Mouse (Mus musculus) liver, postnatal 0 days (tissue): ENCODE data around the gene Usp20. TPM values are rescaled to one million over a fixed set of nuclear protein-coding genes. Genes with fewer than 3 reads are reported as not detected.
"Not testable (repeated sequence)": the region's sequence is repeated elsewhere in the genome, so short reads cannot be mapped to it uniquely, and the experiment has no call there.

Experiments
- ATAC-seq: fragments of 200-750 bp; cut with Nextera tagmentation; 2 replicates; pipeline ENCODE4 v1.8.0; 2017; ENCODE audit warnings: mild to moderate bottlenecking, moderate library complexity
- DNase-seq: peaks from one replicate; pipeline ENCODE4 v3.0.0-alpha.2; 2016
- H3K27ac ChIP-seq: fragments of 300-500 bp; sonication (generic); 2 replicates; pipeline ENCODE4 v1.5.1; 2014; ENCODE audit warnings: antibody characterized with exemption, moderate library complexity, mild to moderate bottlenecking, low read depth
- H3K27me3 ChIP-seq: fragments of 300-500 bp; sonication (generic); 2 replicates; pipeline ENCODE4 v1.6.1; 2014; ENCODE audit warnings: low read length, control low read depth, mixed read lengths; ENCODE audit not compliant: insufficient read depth
- H3K36me3 ChIP-seq: fragments of 300-500 bp; sonication (generic); replicated peaks from 2 replicates; pipeline ENCODE4 v1.6.1; 2014; ENCODE audit warnings: mild to moderate bottlenecking, control low read depth, low read length, moderate library complexity, mixed read lengths; ENCODE audit not compliant: insufficient read depth
- H3K4me1 ChIP-seq: fragments of 300-500 bp; sonication (generic); 2 replicates; pipeline ENCODE4 v1.6.1; 2014; ENCODE audit warnings: antibody characterized with exemption, mild to moderate bottlenecking, control low read depth; ENCODE audit not compliant: insufficient read depth
- H3K4me2 ChIP-seq: fragments of 300-500 bp; sonication (generic); 2 replicates; pipeline ENCODE4 v1.6.1; 2014; ENCODE audit warnings: low read depth, mild to moderate bottlenecking, low read length, moderate library complexity, mixed read lengths
- H3K4me3 ChIP-seq: fragments of 300-500 bp; sonication (generic); 2 replicates; pipeline ENCODE4 v1.5.1; 2014; ENCODE audit warnings: low read depth, low read length
- H3K9ac ChIP-seq: fragments of 300-500 bp; sonication (generic); replicated peaks from 2 replicates; pipeline ENCODE4 v1.6.1; 2014; ENCODE audit warnings: mild to moderate bottlenecking, moderate library complexity
- H3K9me3 ChIP-seq: fragments of 300-500 bp; sonication (generic); 2 replicates; pipeline ENCODE4 v1.6.1; 2016; ENCODE audit warnings: mild to moderate bottlenecking, control low read depth, low read length, mixed read lengths
- CTCF ChIP-seq: sonication (generic); IDR thresholded peaks from 2 replicates; pipeline ENCODE4 v1.5.1; 2016; ENCODE audit warnings: antibody characterized with exemption, low read depth
- EP300 ChIP-seq: IDR thresholded peaks from 2 replicates; pipeline ENCODE4 v1.6.1; 2016; ENCODE audit warnings: antibody characterized with exemption, low read depth, mild to moderate bottlenecking
- WGBS: fragments of 180-500 bp; shearing (Covaris S2); extraction: QIAGEN DNeasy Blood & Tissue Kit; methylation state at CpG from one replicate; pipeline ENCODE4 v1.1.7; 2014; ENCODE audit not compliant: insufficient replicate concordance; 5-methylcytosine and 5-hydroxymethylcytosine counted together
- polyA plus RNA-seq: library from polyadenylated mRNA; unstranded; fragments of >200 nt; fragmentation: Nextera tagmentation; extraction: Ambion mirVana; gene quantifications from 2 replicates; pipeline ENCODE4 v1.2.1, GENCODE M21; 2015

The Usp20 gene
- polyA plus RNA-seq, 1 experiment from 2014 or later: 3.5 TPM

DNA sequence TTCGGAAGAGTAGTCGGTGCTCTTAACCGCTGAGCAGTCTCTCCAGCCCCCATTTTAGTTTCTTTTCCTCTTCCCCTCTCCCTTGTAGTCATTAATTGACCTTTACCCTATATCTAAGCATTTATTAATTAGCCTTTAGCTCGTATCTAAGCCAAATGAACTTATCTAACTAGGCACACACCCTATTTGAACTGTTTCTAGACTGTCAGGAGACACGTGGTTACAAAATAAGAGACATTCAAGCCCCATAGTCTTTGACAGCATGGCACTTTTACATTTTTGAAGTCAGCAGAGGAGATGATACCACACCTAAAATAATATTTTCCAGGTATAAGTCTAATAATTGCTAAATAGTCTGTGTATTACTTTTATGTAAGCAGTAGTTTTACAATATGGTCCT lies 40.5 kb upstream of the Usp20 start:
- no peak overlapping the region for H3K9ac ChIP-seq
- no peak overlapping the region for H3K4me3 ChIP-seq
- no peak overlapping the region for H3K27ac ChIP-seq
- WGBS: 63% methylated on average over 5 of the region's 5 CpGs
- no peaks in the 10 kb centered on the region for H3K9me3 ChIP-seq
- DNase-seq: no peak
- TF ChIP-seq CTCF: no peak
- no peak for TF ChIP-seq EP300
- ATAC-seq: no peak
- H3K36me3 ChIP-seq: no peaks in the 10 kb centered on the region
- no peaks in the 10 kb centered on the region for H3K4me1 ChIP-seq
- no peaks in the 10 kb centered on the region for H3K27me3 ChIP-seq
- H3K4me2 ChIP-seq: no peak overlapping the region

DNA sequence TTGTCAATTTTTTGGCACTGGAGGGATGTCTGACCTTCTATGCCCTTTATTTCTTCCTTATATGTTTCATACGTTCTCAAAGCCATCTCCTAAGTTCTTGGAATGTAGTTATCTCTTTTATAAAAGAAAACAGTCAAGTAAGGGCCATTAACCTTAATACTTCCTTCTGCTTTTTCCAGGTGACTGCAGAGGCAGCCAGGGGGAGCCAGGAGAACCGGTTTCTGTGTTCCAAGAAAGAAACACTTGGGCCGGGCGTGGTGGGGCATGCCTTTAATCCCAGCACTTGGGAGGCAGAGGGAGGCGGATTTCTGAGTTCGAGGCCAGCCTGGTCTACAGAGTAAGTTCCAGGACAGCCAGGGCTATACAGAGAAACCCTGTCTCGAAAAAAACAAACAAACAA lies 40.0 kb upstream of the Usp20 start:
- peak overlapping the region; percentile 63 for H3K4me3 ChIP-seq
- not testable (repeated sequence) for H3K36me3 ChIP-seq, H3K4me1 ChIP-seq, H3K27me3 ChIP-seq, DNase-seq, H3K27ac ChIP-seq, ATAC-seq, H3K9me3 ChIP-seq, H3K9ac ChIP-seq
- peak; percentile 28; the same call in 1 of the 2 replicates for TF ChIP-seq CTCF
- 26% methylated on average over 7 of the region's 7 CpGs for WGBS
- H3K4me2 ChIP-seq: peak overlapping the region; percentile 68

DNA sequence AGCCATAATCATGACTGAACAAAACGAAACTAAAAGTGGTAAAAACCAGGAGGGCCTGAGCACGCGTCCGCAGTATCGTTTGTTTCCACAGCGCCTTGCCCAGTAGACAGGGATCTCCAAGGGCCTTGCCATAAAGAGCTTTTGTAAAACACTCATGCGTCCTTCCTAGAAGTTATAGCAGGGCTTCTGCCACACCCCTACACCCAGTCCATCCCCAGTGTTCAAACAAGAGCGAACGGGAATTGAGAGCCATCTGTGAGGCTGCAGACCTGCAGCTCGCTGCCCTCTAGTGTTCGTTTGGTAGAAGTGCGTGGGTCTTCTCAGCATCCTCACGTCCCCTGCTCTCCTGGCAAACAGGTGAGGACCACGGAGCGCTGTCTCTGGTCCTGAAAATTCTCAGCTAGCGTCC lies 39.5 kb upstream of the Usp20 start:
- Histone ChIP-seq H3K4me1 (no peaks in the 10 kb centered on the region), H3K36me3 (no peaks in the 10 kb centered on the region), H3K9ac (peak overlapping the region; percentile 52), H3K4me2 (peak overlapping the region; percentile 68), H3K27me3 (no peaks in the 10 kb centered on the region), H3K4me3 (peak overlapping the region; percentile 63), H3K27ac (peak overlapping the region; percentile 46; the same call in 1 of the 2 replicates), H3K9me3 (no peaks in the 10 kb centered on the region)
- peak; percentile 97 for TF ChIP-seq CTCF
- no peak for TF ChIP-seq EP300
- peak; percentile 77 for DNase-seq
- WGBS: 16% methylated on average over 16 of the region's 16 CpGs
- ATAC-seq: peak; percentile 90

DNA sequence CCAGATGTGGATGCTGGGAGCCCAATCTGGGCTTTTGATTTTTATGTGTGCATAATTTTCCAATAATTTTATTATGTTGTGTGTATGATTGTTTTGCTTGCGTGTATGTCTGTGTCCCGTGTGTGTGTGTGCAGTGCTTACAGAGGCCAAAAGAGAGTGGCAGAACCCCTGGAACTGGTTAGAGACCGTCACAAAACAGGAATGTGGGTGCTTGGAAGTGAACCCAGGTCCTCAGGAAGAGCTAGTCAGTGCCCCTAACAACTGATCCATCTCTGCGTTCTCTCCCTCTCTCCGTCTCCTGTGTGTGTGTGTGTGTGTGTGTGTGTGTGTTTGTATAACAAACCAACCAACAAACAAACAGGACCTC lies 29.6 kb upstream of the Usp20 start:
- peak overlapping the region; percentile 78 for H3K4me3 ChIP-seq
- H3K4me2 ChIP-seq: peak overlapping the region; percentile 83
- ATAC-seq (no peak), DNase-seq (no peak)
- peaks cover 39% of the 10 kb centered on the region for H3K4me1 ChIP-seq
- H3K36me3 ChIP-seq: peaks cover 27% of the 10 kb centered on the region
- no peaks in the 10 kb centered on the region for H3K27me3 ChIP-seq
- TF ChIP-seq EP300: no peak
- no peak for TF ChIP-seq CTCF
- no peak overlapping the region for H3K9ac ChIP-seq
- H3K9me3 ChIP-seq: no peaks in the 10 kb centered on the region
- WGBS: 32% methylated on average over 5 of the region's 5 CpGs
- peak overlapping the region; percentile 92 for H3K27ac ChIP-seq

DNA sequence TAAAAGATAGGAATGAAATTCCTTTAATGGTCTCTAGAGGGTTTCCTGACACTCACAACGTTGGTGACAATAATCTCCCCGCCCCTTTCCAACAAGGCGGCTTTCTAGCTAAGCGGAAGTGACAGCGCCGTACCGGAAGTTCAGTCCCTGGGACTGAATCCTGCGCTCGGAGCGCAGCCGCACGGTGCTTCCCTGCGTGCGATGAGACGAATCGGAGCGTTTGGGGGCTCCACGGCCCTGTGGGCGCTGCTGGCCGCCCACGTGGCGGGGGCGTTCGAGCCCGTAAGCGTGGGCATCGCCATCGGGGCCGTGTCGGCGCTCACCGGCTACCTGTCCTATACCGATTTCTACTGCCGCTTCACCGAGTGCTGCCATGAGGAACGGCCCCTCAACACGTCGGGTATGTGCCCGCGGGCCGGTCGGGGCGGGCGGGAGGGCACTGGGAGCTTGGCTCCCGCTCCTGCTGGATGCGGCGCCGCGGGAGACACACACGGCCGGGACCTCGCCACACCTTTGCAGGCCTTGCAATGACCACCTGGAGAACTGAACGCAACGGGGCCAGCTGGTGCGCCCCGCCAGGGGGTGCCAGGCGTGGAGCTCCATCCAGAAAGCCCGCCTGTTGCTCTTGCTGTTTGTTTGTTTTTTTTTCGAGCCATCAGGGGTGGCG lies 29.1 kb upstream of the Usp20 start, which contains the start of gene Tor1b:
TSS of gene Tor1b (plus strand) at position 136 of the 667 bp plus-strand sequence.
- H3K4me1 ChIP-seq: peaks cover 39% of the 10 kb centered on the region
- no peak for TF ChIP-seq EP300
- TF ChIP-seq CTCF: peak; percentile 46
- peak within 1 kb of the TSS; percentile 83 for H3K4me2 ChIP-seq
- H3K27ac ChIP-seq: peak within 1 kb of the TSS; percentile 92
- WGBS: under 1% methylated on average over 60 of the region's 60 CpGs
- no peaks in the 10 kb centered on the region for H3K27me3 ChIP-seq
- peak within 1 kb of the TSS; percentile 78 for H3K4me3 ChIP-seq
- DNase-seq (peak; percentile 89), ATAC-seq (peak; percentile 88)
- peaks cover 32% of the 10 kb centered on the region for H3K36me3 ChIP-seq
- H3K9ac ChIP-seq: peak within 1 kb of the TSS; percentile 83
- H3K9me3 ChIP-seq: no peaks in the 10 kb centered on the region

DNA sequence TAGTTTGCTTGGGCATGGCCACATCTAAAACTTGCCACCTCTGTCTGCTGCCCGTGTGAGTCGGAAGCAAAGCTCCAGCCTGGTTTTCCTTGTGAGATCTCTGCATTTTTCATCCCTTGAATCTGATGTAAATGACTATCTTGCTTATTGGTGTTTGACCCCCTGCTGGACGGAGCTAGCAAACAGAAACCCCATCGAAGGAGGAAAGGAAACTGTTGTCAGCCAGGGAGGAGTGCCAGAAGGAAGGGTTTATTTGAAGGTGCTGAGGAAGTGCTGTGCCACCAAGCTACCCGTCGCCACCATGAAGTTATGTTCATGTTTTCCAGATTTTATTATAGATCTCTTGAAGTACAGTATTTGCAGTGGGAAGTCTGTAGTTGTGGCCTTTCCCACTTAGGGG lies 27.3 kb upstream of the Usp20 start:
- peaks cover 49% of the 10 kb centered on the region for H3K36me3 ChIP-seq
- peak; percentile 17 for DNase-seq
- WGBS: 44% methylated on average over 6 of the region's 6 CpGs

More for the DNA sequence above, 27.3 kb upstream of the Usp20 start:
- Histone ChIP-seq H3K4me2 (peak overlapping the region; percentile 83), H3K27ac (0 out of 2 replicates have a peak overlapping the region, but pooled peaks have one; percentile 24), H3K27me3 (no peaks in the 10 kb centered on the region), H3K9me3 (no peaks in the 10 kb centered on the region), H3K9ac (peak overlapping the region; percentile 83), H3K4me3 (peak overlapping the region; percentile 78), H3K4me1 (peaks cover 45% of the 10 kb centered on the region)
- peak; percentile 33; the same call in 1 of the 2 replicates for TF ChIP-seq CTCF
- no peak for TF ChIP-seq EP300
- ATAC-seq: no peak
